Mouse (Mus musculus): Measurements from ENCODE around the gene Nuak1.

Gene Nuak1

GRCm38 (mm10) chr10:84408965-84409660 lies 31.3 kb downstream of the Nuak1 start:
- no peak for DNase-seq (ENCODE audit: low spot score)

- no peak for DNase-seq (ENCODE audit: low spot score)
These were observed 35.1 kb downstream of the Nuak1 start for GRCm38 (mm10) chr10:84405135-84405776.

- peak; percentile 62 for DNase-seq (ENCODE audit: low spot score)
These were observed 38.5 kb downstream of the Nuak1 start for GRCm38 (mm10) chr10:84401907-84402371.

- no peak for DNase-seq (ENCODE audit: low spot score)
These were observed 39.2 kb downstream of the Nuak1 start for GRCm38 (mm10) chr10:84401189-84401588.

- no peak for DNase-seq (ENCODE audit: low spot score)
These were observed 40.2 kb downstream of the Nuak1 start for GRCm38 (mm10) chr10:84400037-84400681.

- no peak for DNase-seq (ENCODE audit: low spot score)
These were observed 43.1 kb downstream of the Nuak1 start for GRCm38 (mm10) chr10:84397276-84397675.

- no peak for DNase-seq (ENCODE audit: low spot score)
These were observed 44.3 kb downstream of the Nuak1 start for GRCm38 (mm10) chr10:84395885-84396659.

GRCm38 (mm10) chr10:84395259-84395658 lies 45.1 kb downstream of the Nuak1 start:
- DNase-seq (ENCODE audit: low spot score) = no peak

GRCm38 (mm10) chr10:84393881-84394280 lies 46.5 kb downstream of the Nuak1 start:
- DNase-seq (ENCODE audit: low spot score) = peak; percentile 55

- DNase-seq (ENCODE audit: low spot score) = no peak
These were observed 47.0 kb downstream of the Nuak1 start for GRCm38 (mm10) chr10:84393405-84393804.

- no peak for DNase-seq (ENCODE audit: low spot score)
These were observed 47.7 kb downstream of the Nuak1 start for GRCm38 (mm10) chr10:84392723-84393081.

- DNase-seq (ENCODE audit: low spot score) = peak; percentile 63
These were observed 48.2 kb downstream of the Nuak1 start for GRCm38 (mm10) chr10:84392027-84392722.

- DNase-seq (ENCODE audit: low spot score) = no peak
These were observed 50.7 kb downstream of the Nuak1 start for GRCm38 (mm10) chr10:84389707-84390106.

GRCm38 (mm10) chr10:84388357-84389141 lies 51.8 kb downstream of the Nuak1 start:
- DNase-seq (ENCODE audit: low spot score) = peak; percentile 61

GRCm38 (mm10) chr10:84387338-84387737 lies 53.1 kb downstream of the Nuak1 start:
- no peak for DNase-seq (ENCODE audit: low spot score)

- no peak for DNase-seq (ENCODE audit: low spot score)
These were observed 53.7 kb downstream of the Nuak1 start for GRCm38 (mm10) chr10:84386625-84387242.

- no peak for DNase-seq (ENCODE audit: low spot score)
These were observed 54.2 kb downstream of the Nuak1 start for GRCm38 (mm10) chr10:84386214-84386613.

GRCm38 (mm10) chr10:84384761-84385160 lies 55.6 kb downstream of the Nuak1 start:
- no peak for DNase-seq (ENCODE audit: low spot score)

GRCm38 (mm10) chr10:84382900-84383883 lies 57.2 kb downstream of the Nuak1 start:
- no peak for DNase-seq (ENCODE audit: low spot score)
